Mouse (Mus musculus) stomach, embryonic 15.5 days (tissue): ENCODE data around the gene Wdr82. TPM values are rescaled to one million over a fixed set of nuclear protein-coding genes. Genes with fewer than 3 reads are reported as not detected.

Source experiments
- ATAC-seq: fragments of 200-750 bp; cut with Nextera tagmentation; 2 replicates; pipeline ENCODE4 v1.8.0; 2017; ENCODE audit warnings: low read depth, moderate number of reproducible peaks, moderate TSS enrichment; ENCODE audit not compliant: insufficient read depth, low FRiP score
- H3K27ac ChIP-seq: fragments of 300-500 bp; sonication (generic); 2 replicates; pipeline ENCODE4 v1.5.1; 2015; ENCODE audit warnings: mild to moderate bottlenecking, inconsistent platforms
- H3K27me3 ChIP-seq: fragments of 300-500 bp; sonication (generic); replicated peaks from 2 replicates; pipeline ENCODE4 v1.6.1; 2015; ENCODE audit warnings: inconsistent platforms
- H3K36me3 ChIP-seq: fragments of 300-500 bp; sonication (generic); 2 replicates; pipeline ENCODE4 v1.6.1; 2015; ENCODE audit warnings: inconsistent platforms
- H3K4me1 ChIP-seq: fragments of 300-500 bp; sonication (generic); 2 replicates; pipeline ENCODE4 v1.6.1; 2015; ENCODE audit warnings: inconsistent platforms
- H3K4me2 ChIP-seq: fragments of 300-500 bp; sonication (generic); 2 replicates; pipeline ENCODE4 v1.6.1; 2015; ENCODE audit warnings: mild to moderate bottlenecking, inconsistent platforms
- H3K4me3 ChIP-seq: fragments of 300-500 bp; sonication (generic); replicated peaks from 2 replicates; pipeline ENCODE4 v1.5.1; 2015; ENCODE audit warnings: inconsistent platforms
- H3K9ac ChIP-seq: fragments of 300-500 bp; sonication (generic); 2 replicates; pipeline ENCODE4 v1.6.1; 2015; ENCODE audit warnings: inconsistent platforms
- H3K9me3 ChIP-seq: fragments of 300-500 bp; sonication (generic); 2 replicates; pipeline ENCODE4 v1.6.1; 2016; ENCODE audit warnings: inconsistent platforms
- WGBS: fragments of 180-500 bp; shearing (Covaris S2); methylation state at CpG from one replicate; pipeline ENCODE4 v1.1.7; 2015; 5-methylcytosine and 5-hydroxymethylcytosine counted together
- polyA plus RNA-seq: library from polyadenylated mRNA; unstranded; fragments of >200 nt; fragmentation: Nextera tagmentation; extraction: Ambion mirVana; gene quantifications from 2 replicates; pipeline ENCODE4 v1.2.1, GENCODE M21; 2015

The Wdr82 gene
- 19.7 and 20.4 TPM in 2 replicates for polyA plus RNA-seq

GRCm38 (mm10) chr9:106170556-106171345, at the start of gene Wdr82:
Gene Wdr82, plus strand, starts transcription at chr9:106170928.
- H3K9me3 ChIP-seq = no peaks in the 10 kb centered on the region
- peak within 1 kb of the TSS; percentile 97 for H3K27ac ChIP-seq
- H3K9ac ChIP-seq = peak within 1 kb of the TSS; percentile 72
- H3K27me3 ChIP-seq = no peaks in the 10 kb centered on the region
- H3K4me1 ChIP-seq = peaks cover 16% of the 10 kb centered on the region
- WGBS = under 1% methylated on average over 78 of the region's 81 CpGs
- ATAC-seq = peak; percentile 94
- no peaks in the 10 kb centered on the region for H3K36me3 ChIP-seq
- peak within 1 kb of the TSS; percentile 94 for H3K4me2 ChIP-seq
- H3K4me3 ChIP-seq = peak within 1 kb of the TSS; percentile 92

- Histone ChIP-seq H3K9ac (no peak overlapping the region), H3K27me3 (no peaks in the 10 kb centered on the region), H3K4me1 (no peaks in the 10 kb centered on the region), H3K27ac (no peak overlapping the region), H3K9me3 (no peaks in the 10 kb centered on the region), H3K36me3 (no peaks in the 10 kb centered on the region), H3K4me3 (no peak overlapping the region), H3K4me2 (no peak overlapping the region)
- no peak for ATAC-seq
- WGBS = 43% methylated on average over 4 of the region's 4 CpGs
Measured at GRCm38 (mm10) chr9:106123599-106123998, 47.1 kb upstream of the Wdr82 start.

- Histone ChIP-seq H3K4me2 (no peak overlapping the region), H3K27ac (no peak overlapping the region), H3K9ac (no peak overlapping the region), H3K4me1 (no peaks in the 10 kb centered on the region), H3K36me3 (no peaks in the 10 kb centered on the region), H3K9me3 (no peaks in the 10 kb centered on the region), H3K27me3 (no peaks in the 10 kb centered on the region), H3K4me3 (no peak overlapping the region)
- no peak for ATAC-seq
- WGBS = 54% methylated on average over 2 of the region's 2 CpGs
Measured at GRCm38 (mm10) chr9:106126786-106127251, 43.9 kb upstream of the Wdr82 start.

- H3K4me3 ChIP-seq = no peak overlapping the region
- no peaks in the 10 kb centered on the region for H3K36me3 ChIP-seq
- WGBS = 72% methylated on average over 2 of the region's 2 CpGs
- no peaks in the 10 kb centered on the region for H3K27me3 ChIP-seq
- H3K9ac ChIP-seq = no peak overlapping the region
- no peak overlapping the region for H3K4me2 ChIP-seq
- H3K4me1 ChIP-seq = no peaks in the 10 kb centered on the region
- no peaks in the 10 kb centered on the region for H3K9me3 ChIP-seq
- ATAC-seq = no peak
- H3K27ac ChIP-seq = no peak overlapping the region
Measured at GRCm38 (mm10) chr9:106129072-106129471, 41.7 kb upstream of the Wdr82 start.

GRCm38 (mm10) chr9:106130250-106130649, 40.5 kb upstream of the Wdr82 start:
- 75% methylated on average over 7 of the region's 7 CpGs for WGBS

GRCm38 (mm10) chr9:106137671-106138216, 33.0 kb upstream of the Wdr82 start:
- no peaks in the 10 kb centered on the region for H3K36me3 ChIP-seq
- no peaks in the 10 kb centered on the region for H3K9me3 ChIP-seq
- H3K4me3 ChIP-seq = no peak overlapping the region
- H3K27me3 ChIP-seq = no peaks in the 10 kb centered on the region
- 68% methylated on average over 10 of the region's 10 CpGs for WGBS
- no peak overlapping the region for H3K4me2 ChIP-seq
- H3K27ac ChIP-seq = no peak overlapping the region
- ATAC-seq = no peak
- no peaks in the 10 kb centered on the region for H3K4me1 ChIP-seq
- no peak overlapping the region for H3K9ac ChIP-seq

More at GRCm38 (mm10) chr9:106130250-106130649, 40.5 kb upstream of the Wdr82 start:
- H3K9me3 ChIP-seq = no peaks in the 10 kb centered on the region
- ATAC-seq = no peak
- H3K4me3 ChIP-seq = no peak overlapping the region
- no peaks in the 10 kb centered on the region for H3K4me1 ChIP-seq
- H3K4me2 ChIP-seq = no peak overlapping the region
- no peak overlapping the region for H3K9ac ChIP-seq
- no peak overlapping the region for H3K27ac ChIP-seq
- no peaks in the 10 kb centered on the region for H3K27me3 ChIP-seq
- H3K36me3 ChIP-seq = no peaks in the 10 kb centered on the region

- H3K4me3 ChIP-seq = no peak overlapping the region
- H3K27me3 ChIP-seq = no peaks in the 10 kb centered on the region
- H3K4me2 ChIP-seq = no peak overlapping the region
- H3K36me3 ChIP-seq = no peaks in the 10 kb centered on the region
- no peaks in the 10 kb centered on the region for H3K9me3 ChIP-seq
- WGBS = 66% methylated on average over 10 of the region's 10 CpGs
- no peaks in the 10 kb centered on the region for H3K4me1 ChIP-seq
- 0 out of 2 replicates have a peak, but pooled peaks have one; percentile 18 for ATAC-seq
- no peak overlapping the region for H3K27ac ChIP-seq
- H3K9ac ChIP-seq = no peak overlapping the region
Measured at GRCm38 (mm10) chr9:106139763-106140162, 31.0 kb upstream of the Wdr82 start.

- Histone ChIP-seq H3K4me3 (no peak overlapping the region), H3K4me1 (no peaks in the 10 kb centered on the region), H3K9me3 (no peaks in the 10 kb centered on the region), H3K36me3 (no peaks in the 10 kb centered on the region), H3K27me3 (peaks cover 2% of the 10 kb centered on the region; the same call in 1 of the 2 replicates), H3K9ac (no peak overlapping the region), H3K27ac (no peak overlapping the region), H3K4me2 (no peak overlapping the region)
- WGBS = 78% methylated on average over 12 of the region's 12 CpGs
- no peak for ATAC-seq
Measured at GRCm38 (mm10) chr9:106141955-106142354, 28.8 kb upstream of the Wdr82 start.

- H3K27me3 ChIP-seq = peaks cover 14% of the 10 kb centered on the region
- 88% methylated on average over 7 of the region's 7 CpGs for WGBS
- H3K27ac ChIP-seq = no peak overlapping the region
- no peak overlapping the region for H3K9ac ChIP-seq
- H3K4me2 ChIP-seq = no peak overlapping the region
- H3K36me3 ChIP-seq = no peaks in the 10 kb centered on the region
- ATAC-seq = no peak
- H3K4me3 ChIP-seq = no peak overlapping the region
- H3K9me3 ChIP-seq = no peaks in the 10 kb centered on the region
- H3K4me1 ChIP-seq = peaks cover 14% of the 10 kb centered on the region
Measured at GRCm38 (mm10) chr9:106144176-106144575, 26.6 kb upstream of the Wdr82 start.

- WGBS = 68% methylated on average over 2 of the region's 2 CpGs
- no peaks in the 10 kb centered on the region for H3K9me3 ChIP-seq
- H3K4me3 ChIP-seq = no peak overlapping the region
- no peak for ATAC-seq
- no peak overlapping the region for H3K27ac ChIP-seq
- H3K9ac ChIP-seq = no peak overlapping the region
- H3K27me3 ChIP-seq = peaks cover 28% of the 10 kb centered on the region
- H3K4me1 ChIP-seq = peaks cover 14% of the 10 kb centered on the region
- no peak overlapping the region for H3K4me2 ChIP-seq
- no peaks in the 10 kb centered on the region for H3K36me3 ChIP-seq
Measured at GRCm38 (mm10) chr9:106145582-106145981, 25.1 kb upstream of the Wdr82 start.

- Histone ChIP-seq H3K27ac (no peak overlapping the region), H3K9me3 (no peaks in the 10 kb centered on the region), H3K36me3 (no peaks in the 10 kb centered on the region), H3K4me1 (peaks cover 14% of the 10 kb centered on the region), H3K9ac (no peak overlapping the region), H3K4me2 (no peak overlapping the region), H3K27me3 (peaks cover 28% of the 10 kb centered on the region), H3K4me3 (no peak overlapping the region)
- no peak for ATAC-seq
- WGBS = 37% methylated on average over 5 of the region's 5 CpGs
Measured at GRCm38 (mm10) chr9:106147281-106147680, 23.4 kb upstream of the Wdr82 start.

- H3K9ac ChIP-seq = no peak overlapping the region
- no peaks in the 10 kb centered on the region for H3K9me3 ChIP-seq
- no peak overlapping the region for H3K27ac ChIP-seq
- ATAC-seq = no peak
- H3K4me3 ChIP-seq = peak overlapping the region; percentile 38
- H3K36me3 ChIP-seq = no peaks in the 10 kb centered on the region
- 4% methylated on average over 10 of the region's 10 CpGs for WGBS
- peak overlapping the region; percentile 80 for H3K4me2 ChIP-seq
- peaks cover 14% of the 10 kb centered on the region for H3K4me1 ChIP-seq
- H3K27me3 ChIP-seq = peaks cover 28% of the 10 kb centered on the region
Measured at GRCm38 (mm10) chr9:106147851-106148431, 22.8 kb upstream of the Wdr82 start.
